Mouse (Mus musculus) cerebellum, postnatal 4 days (tissue): ENCODE measurements around the gene Rnps1.

Experiments
- DNase-seq, 2 experiments: peaks; one replicate each; pipeline ENCODE4 v3.0.0; 2022; ENCODE audit warnings: low spot score in 2 of 2, mixed read lengths in 1 of 2

Gene Rnps1

GRCm38 (mm10) chr17:24469910-24470602, 55.7 kb downstream of the Rnps1 start, which contains the start of the genes E4f1 and Pgp:
Gene E4f1 (minus strand): TSS chr17:24470313.
Gene Pgp (plus strand): TSS chr17:24470392.
- peak; percentile 96 to 99 for DNase-seq

- DNase-seq, result peak in 1 of 2 experiments; percentile 45
These were observed 56.5 kb downstream of the Rnps1 start for GRCm38 (mm10) chr17:24470701-24471527.

- no peak for DNase-seq
These were observed 58.1 kb downstream of the Rnps1 start for GRCm38 (mm10) chr17:24472512-24472911.

- DNase-seq, result no peak
These were observed 59.4 kb downstream of the Rnps1 start, which contains the start of gene Bricd5 for GRCm38 (mm10) chr17:24473612-24474275. Gene Bricd5 (plus strand): TSS chr17:24473884.

GRCm38 (mm10) chr17:24474557-24474956, 60.2 kb downstream of the Rnps1 start:
- DNase-seq, result no peak
